Comparison of ENCODE assay signal across 8 mouse cellular contexts in genomic region chr10:18844441-18845286, GRCm38 (mm10). TPM values are rescaled to one million over a fixed set of nuclear protein-coding genes. Genes with fewer than 3 reads are reported as not detected.
DNase-seq lines count a peak whose midpoint lies in the region; ATAC-seq and TF ChIP-seq lines count a peak whose summit lies in the region.

Perp (plus strand) TSS chr10:18845020.

- peaks cover 41% of the 10 kb centered on the region for H3K27me3 ChIP-seq in heart, embryonic 13.5 days (replicated peaks)
- peaks cover 31% of the 10 kb centered on the region for H3K27me3 ChIP-seq in kidney, embryonic 14.5 days (ENCODE audit: control insufficient read depth, insufficient read depth, low read length)
- peaks cover 29% of the 10 kb centered on the region for H3K27me3 ChIP-seq in lung, embryonic 15.5 days

- H3K4me1 ChIP-seq in heart, embryonic 13.5 days: peaks cover 40% of the 10 kb centered on the region
- no peaks in the 10 kb centered on the region for H3K4me1 ChIP-seq in kidney, embryonic 14.5 days (ENCODE audit: control insufficient read depth, insufficient read depth, low read length)
- H3K4me1 ChIP-seq in lung, embryonic 15.5 days: peaks cover 10% of the 10 kb centered on the region
- H3K4me1 ChIP-seq in olfactory bulb, adult 2 months (ENCODE audit: control insufficient read depth, insufficient read depth, low read length): peaks cover 10% of the 10 kb centered on the region

- H3K9ac ChIP-seq in heart, embryonic 13.5 days: peak within 1 kb of the TSS; percentile 89
- H3K9ac ChIP-seq in kidney, embryonic 14.5 days (ENCODE audit: low read depth, low read length): peak within 1 kb of the TSS; percentile 60
- peak within 1 kb of the TSS; percentile 36; the same call in 1 of the 2 replicates for H3K9ac ChIP-seq in lung, embryonic 15.5 days

- peak within 1 kb of the TSS; percentile 78 for H3K4me3 ChIP-seq in heart, embryonic 13.5 days
- peak within 1 kb of the TSS; percentile 50 for H3K4me3 ChIP-seq in kidney, embryonic 14.5 days (ENCODE audit: low read length)
- H3K4me3 ChIP-seq in lung, embryonic 15.5 days: peak within 1 kb of the TSS; percentile 52
- peak within 1 kb of the TSS; percentile 57 for H3K4me3 ChIP-seq in olfactory bulb, adult 2 months (ENCODE audit: insufficient read depth, low read depth, low read length)

- peak within 1 kb of the TSS; percentile 86 for H3K27ac ChIP-seq in heart, embryonic 13.5 days (replicated peaks)
- H3K27ac ChIP-seq in kidney, embryonic 14.5 days (ENCODE audit: low read depth, low read length): no peak within 1 kb of the TSS
- peak within 1 kb of the TSS; percentile 68 for H3K27ac ChIP-seq in lung, embryonic 15.5 days
- H3K27ac ChIP-seq in olfactory bulb, adult 2 months (ENCODE audit: insufficient read depth, low read depth, low read length): no peak within 1 kb of the TSS

- no peaks in the 10 kb centered on the region for H3K9me3 ChIP-seq in heart, embryonic 13.5 days
- no peaks in the 10 kb centered on the region for H3K9me3 ChIP-seq in kidney, embryonic 14.5 days (ENCODE audit: control insufficient read depth, low read length)
- H3K9me3 ChIP-seq in lung, embryonic 15.5 days: no peaks in the 10 kb centered on the region

- no peaks in the 10 kb centered on the region for H3K36me3 ChIP-seq in heart, embryonic 13.5 days
- no peaks in the 10 kb centered on the region for H3K36me3 ChIP-seq in kidney, embryonic 14.5 days (ENCODE audit: control insufficient read depth, insufficient read depth, low read length)
- H3K36me3 ChIP-seq in lung, embryonic 15.5 days: no peaks in the 10 kb centered on the region

- WGBS in heart, embryonic 13.5 days: 3% methylated on average over 49 of the region's 54 CpGs
- WGBS in kidney, embryonic 14.5 days: 3% methylated on average over 37 of the region's 54 CpGs
- WGBS in lung, embryonic 15.5 days: 3% methylated on average over 49 of the region's 54 CpGs
- WGBS in olfactory bulb, adult 2 months: 5% methylated on average over 54 of the region's 54 CpGs

- no peak for TF ChIP-seq POLR2A in olfactory bulb, adult 2 months (IDR thresholded peaks at IDR 0.05; ENCODE audit: insufficient read depth, low read depth, low read length)

- no peak for TF ChIP-seq CTCF in olfactory bulb, adult 2 months (IDR thresholded peaks at IDR 0.05; ENCODE audit: insufficient read depth, low read depth, low read length)

- H3K4me2 ChIP-seq in heart, embryonic 13.5 days: peak within 1 kb of the TSS; percentile 88
- peak within 1 kb of the TSS; percentile 89 for H3K4me2 ChIP-seq in kidney, embryonic 14.5 days (replicated peaks; ENCODE audit: low read depth, low read length)
- H3K4me2 ChIP-seq in lung, embryonic 15.5 days: peak within 1 kb of the TSS; percentile 75

- peak; percentile 76; the same call in 1 of the 2 replicates for ATAC-seq in heart, embryonic 13.5 days (ENCODE audit: extremely low read depth, insufficient number of reproducible peaks, low FRiP score, low TSS enrichment)
- ATAC-seq in kidney, embryonic 14.5 days (ENCODE audit: low FRiP score, low TSS enrichment): peak; percentile 94
- peak; percentile 90 for ATAC-seq in lung, embryonic 15.5 days (ENCODE audit: borderline replicate concordance, extremely low read depth, low FRiP score, low TSS enrichment)

- DNase-seq in 416B (ENCODE audit: low read depth): peak; percentile 83
- peak; percentile 29 to 30 for DNase-seq in adrenal gland, adult 18-20 months (ENCODE audit: low spot score in 2 of 2)
- DNase-seq in embryo, embryonic 10.5 days (ENCODE audit: low spot score): peak; percentile 55
- DNase-seq in urinary bladder, postnatal 14 days (ENCODE audit: low spot score): peak; percentile 89

RNA-seq across cellular contexts. Expression of gene Perp, which starts in this region (rescaled TPM):
- total RNA-seq in adrenal gland, adult 18-20 months (2021): 1 to 10 TPM; 2.6 to 3.4 TPM
- 97.1 and 106 TPM in 2 replicates for polyA plus RNA-seq in heart, embryonic 13.5 days (2015; fragmentation: Nextera tagmentation; extraction: Ambion mirVana)
- 4.2 and 7.6 TPM in 2 replicates for polyA plus RNA-seq in kidney, embryonic 14.5 days (2014; fragmentation: Nextera tagmentation; extraction: Ambion mirVana)
- polyA plus RNA-seq in lung, embryonic 15.5 days (2015; fragmentation: Nextera tagmentation; extraction: Ambion mirVana): 36.2 and 44.6 TPM in 2 replicates
- polyA plus RNA-seq in olfactory bulb, adult 2 months (2012; ENCODE audit: insufficient read depth, insufficient read length, low replicate concordance, missing spikeins): not detected in 2 replicates

Comparison
In these comparisons a context has a peak if more than half of its experiments do, and no peak if none do; other contexts are left out.
1. DNase-seq: peak in every context shown above with its lines; median percentile 89 in urinary bladder, postnatal 14 days; 83 in 416B; 55 in embryo, embryonic 10.5 days; 30 in adrenal gland, adult 18-20 months.
2. H3K27ac ChIP-seq: peak in heart, embryonic 13.5 days (single experiment) and lung, embryonic 15.5 days (single experiment); none in kidney, embryonic 14.5 days (single experiment) and olfactory bulb, adult 2 months (single experiment).
3. H3K9ac ChIP-seq: peak in every context shown above with its lines; median percentile 89 in heart, embryonic 13.5 days; 60 in kidney, embryonic 14.5 days; 36 in lung, embryonic 15.5 days.
4. Peak in every context shown above with its lines, with median percentiles within 50 percentile points of each other: ATAC-seq, H3K4me2 ChIP-seq and H3K4me3 ChIP-seq.